Mouse (Mus musculus) liver, adult 2 months (tissue): ENCODE measurements around the gene Dus1l.

ENCODE experiments used
- CTCF ChIP-seq: fragments of 200-500 bp; IDR thresholded peaks from 2 replicates; pipeline ENCODE4 v1.5.1; 2011; ENCODE audit warnings: low read depth, low read length, control low read depth
- POLR2A ChIP-seq: fragments of 200-500 bp; IDR thresholded peaks from 2 replicates; pipeline ENCODE4 v1.6.1; 2011; ENCODE audit warnings: low read length, control low read depth; ENCODE audit not compliant: insufficient read depth; ENCODE audit errors: extremely low read depth

GRCm38 (mm10) chr11:120785145-120785544 lies 11.1 kb downstream of the Dus1l start:
- TF ChIP-seq POLR2A (no peak), CTCF (no peak)
